Comparison of ENCODE assay signal across 15 mouse cellular contexts in genomic region chr9:92276360-92276759, GRCm38 (mm10). TPM values are rescaled to one million over a fixed set of nuclear protein-coding genes. Genes with fewer than 3 reads are reported as not detected.
DNase-seq lines count a peak whose midpoint lies in the region; ATAC-seq lines count a peak whose summit lies in the region.
"Had no signal": no experiment of that assay in that cellular context is flagged by ENCODE, and none has a peak within 500 bp of the region (broad histone marks: within the 10 kb centered on the region; RNA-seq: fewer than 3 reads in every experiment).

No protein-coding gene starts in this region.

- H3K4me2 ChIP-seq in liver, embryonic 13.5 days: no peak overlapping the region
- no peak overlapping the region for H3K4me2 ChIP-seq in midbrain, embryonic 16.5 days (ENCODE audit: low read length)
- H3K4me2 ChIP-seq: forebrain, embryonic 15.5 days; intestine, embryonic 15.5 days had no signal

- H3K9ac ChIP-seq in liver, embryonic 13.5 days: no peak overlapping the region
- no peak overlapping the region for H3K9ac ChIP-seq in midbrain, embryonic 16.5 days (ENCODE audit: low read depth, low read length)
- H3K9ac ChIP-seq: forebrain, embryonic 15.5 days; intestine, embryonic 15.5 days had no signal

- no peaks in the 10 kb centered on the region for H3K9me3 ChIP-seq in liver, embryonic 13.5 days (replicated peaks)
- no peaks in the 10 kb centered on the region for H3K9me3 ChIP-seq in heart, embryonic 10.5 days
- H3K9me3 ChIP-seq in midbrain, embryonic 16.5 days (replicated peaks; ENCODE audit: control insufficient read depth, low read length, poor library complexity, severe bottlenecking): no peaks in the 10 kb centered on the region
- H3K9me3 ChIP-seq: forebrain, embryonic 15.5 days; intestine, embryonic 15.5 days had no signal

- DNase-seq in liver, embryonic 13.5 days: no peak
- DNase-seq in liver: no peak
- DNase-seq in heart, embryonic 10.5 days (ENCODE audit: low spot score): no peak
- DNase-seq in kidney, adult 9 months: peak; percentile 86
- DNase-seq in Muller cell, postnatal 12 days (ENCODE audit: inconsistent ontology term): no peak
- no peak for DNase-seq in cerebellum, postnatal 36 days
- DNase-seq: cerebellum, adult 2 months; gastrocnemius, postnatal 36 days had no signal

- ATAC-seq in liver, embryonic 13.5 days (ENCODE audit: low read depth): no peak
- ATAC-seq in megakaryocyte-erythroid progenitor cell, adult 5-6 weeks (replicated peaks; ENCODE audit: low FRiP score, low TSS enrichment, poor library complexity, severe bottlenecking): peak; percentile 82
- no peak for ATAC-seq in midbrain, embryonic 16.5 days
- ATAC-seq: forebrain, embryonic 15.5 days; intestine, embryonic 15.5 days had no signal

- no peak overlapping the region for H3K4me3 ChIP-seq in liver, embryonic 13.5 days (replicated peaks)
- H3K4me3 ChIP-seq in heart, embryonic 10.5 days: no peak overlapping the region
- H3K4me3 ChIP-seq in midbrain, embryonic 16.5 days (ENCODE audit: low read depth, low read length): no peak overlapping the region
- H3K4me3 ChIP-seq: forebrain, embryonic 15.5 days; intestine, embryonic 15.5 days had no signal

- peaks cover 44% of the 10 kb centered on the region for H3K4me1 ChIP-seq in liver, embryonic 13.5 days (replicated peaks)
- H3K4me1 ChIP-seq in heart, embryonic 10.5 days: peaks cover 13% of the 10 kb centered on the region
- no peaks in the 10 kb centered on the region for H3K4me1 ChIP-seq in midbrain, embryonic 16.5 days (ENCODE audit: control insufficient read depth, insufficient read depth, low read length)
- H3K4me1 ChIP-seq: forebrain, embryonic 15.5 days had no signal

- 0 out of 2 replicates have a peak overlapping the region, but pooled peaks have one; percentile 50 for H3K27ac ChIP-seq in liver, embryonic 13.5 days
- peak overlapping the region; percentile 78; the same call in 1 of the 2 replicates for H3K27ac ChIP-seq in heart, embryonic 10.5 days
- H3K27ac ChIP-seq in midbrain, embryonic 16.5 days (ENCODE audit: low read length): no peak overlapping the region
- H3K27ac ChIP-seq: forebrain, embryonic 15.5 days; intestine, embryonic 15.5 days had no signal

- H3K36me3 ChIP-seq in liver, embryonic 13.5 days: no peaks in the 10 kb centered on the region
- H3K36me3 ChIP-seq in heart, embryonic 10.5 days: 0 out of 2 replicates have a peak, but pooled peaks cover 4% of the 10 kb centered on the region
- no peaks in the 10 kb centered on the region for H3K36me3 ChIP-seq in midbrain, embryonic 16.5 days (ENCODE audit: control insufficient read depth, insufficient read depth, low read length)
- H3K36me3 ChIP-seq: forebrain, embryonic 15.5 days; intestine, embryonic 15.5 days had no signal

- no peaks in the 10 kb centered on the region for H3K27me3 ChIP-seq in liver, embryonic 13.5 days
- no peaks in the 10 kb centered on the region for H3K27me3 ChIP-seq in heart, embryonic 10.5 days (ENCODE audit: insufficient read depth, poor library complexity, severe bottlenecking)
- no peaks in the 10 kb centered on the region for H3K27me3 ChIP-seq in midbrain, embryonic 16.5 days (ENCODE audit: control insufficient read depth, insufficient read depth, low read depth, low read length)
- H3K27me3 ChIP-seq: forebrain, embryonic 15.5 days; intestine, embryonic 15.5 days had no signal

- 38% methylated on average over 7 of the region's 7 CpGs for WGBS in liver, embryonic 13.5 days (ENCODE audit: insufficient replicate concordance)
- WGBS in heart, embryonic 10.5 days: 68% methylated on average over 7 of the region's 7 CpGs
- 82% methylated on average over 7 of the region's 7 CpGs for WGBS in midbrain, embryonic 16.5 days

RNA-seq across cellular contexts. Expression of gene Plscr2, which starts 1.0 kb away (rescaled TPM):
- 0.54 and 0.57 TPM in 2 replicates for polyA plus RNA-seq in liver, embryonic 13.5 days (2015; fragmentation: Nextera tagmentation; extraction: Ambion mirVana)
- 0.85 and 2.6 TPM in 2 replicates for polyA plus RNA-seq in heart, embryonic 10.5 days (2016; fragmentation: Nextera tagmentation; extraction: Ambion mirVana)
- 0.48 TPM in 1 of 2 replicates, not detected in the other for total RNA-seq in megakaryocyte-erythroid progenitor cell, adult 5-6 weeks (2014; fragmentation: Nextera tagmentation)
- total RNA-seq in megakaryocyte-erythroid progenitor cell, adult 5-6 weeks (2017): 3.4 and 3.9 TPM in 2 replicates
- 0.58 and 1.1 TPM in 2 replicates for polyA plus RNA-seq in midbrain, embryonic 16.5 days (2015; fragmentation: Nextera tagmentation; extraction: Ambion mirVana)

RNA-seq across cellular contexts. Expression of gene Plscr1, which starts 26.8 kb away (rescaled TPM):
- polyA plus RNA-seq in liver, embryonic 13.5 days (2015; fragmentation: Nextera tagmentation; extraction: Ambion mirVana): 24.0 and 26.5 TPM in 2 replicates
- 37.8 and 38.7 TPM in 2 replicates for polyA plus RNA-seq in heart, embryonic 10.5 days (2016; fragmentation: Nextera tagmentation; extraction: Ambion mirVana)
- 79.8 and 102 TPM in 2 replicates for total RNA-seq in megakaryocyte-erythroid progenitor cell, adult 5-6 weeks (2014; fragmentation: Nextera tagmentation)
- 103 and 137 TPM in 2 replicates for total RNA-seq in megakaryocyte-erythroid progenitor cell, adult 5-6 weeks (2017)
- 7.9 and 8.8 TPM in 2 replicates for polyA plus RNA-seq in midbrain, embryonic 16.5 days (2015; fragmentation: Nextera tagmentation; extraction: Ambion mirVana)

RNA-seq across cellular contexts. Expression of gene 1700057G04Rik, which starts 32.8 kb away (rescaled TPM):
- not detected in 2 replicates for polyA plus RNA-seq in liver, embryonic 13.5 days (2015; fragmentation: Nextera tagmentation; extraction: Ambion mirVana)
- not detected in 2 replicates for polyA plus RNA-seq in heart, embryonic 10.5 days (2016; fragmentation: Nextera tagmentation; extraction: Ambion mirVana)
- 2.7 TPM in 1 of 2 replicates, not detected in the other for total RNA-seq in megakaryocyte-erythroid progenitor cell, adult 5-6 weeks (2014; fragmentation: Nextera tagmentation)
- not detected in 2 replicates for total RNA-seq in megakaryocyte-erythroid progenitor cell, adult 5-6 weeks (2017)
- polyA plus RNA-seq in midbrain, embryonic 16.5 days (2015; fragmentation: Nextera tagmentation; extraction: Ambion mirVana): not detected in 2 replicates
- total RNA-seq: adrenal gland, postnatal 4 days; gastrocnemius, postnatal 36 days; midbrain, postnatal 0 days had no signal
- polyA plus RNA-seq: cerebellum, adult 2 months; embryonic facial prominence, embryonic 11.5 days; forebrain, embryonic 15.5 days; intestine, embryonic 15.5 days; midbrain, postnatal 0 days had no signal
